Mouse (Mus musculus) CD4-positive, CD25-positive, alpha-beta regulatory T cell, adult 4 months (primary cell): ENCODE data around the gene Dbndd2. TPM values are rescaled to one million over a fixed set of nuclear protein-coding genes. Genes with fewer than 3 reads are reported as not detected.
A peak's percentile ranks its signal among the peaks of the same experiment; 100 is the strongest.

Experiments used
- ATAC-seq: one replicate; pipeline ENCODE4 v1.8.0; 2017
- polyA plus RNA-seq, 2 experiments: library from polyadenylated mRNA; unstranded; fragments of 100-300 nt; shearing (Covaris generic); gene quantifications; one replicate each; pipeline ENCODE4 v1.2.1; 2017

Dbndd2 gene
- polyA plus RNA-seq, 2 experiments from 2014 or later = 3.7 to 4.5 TPM

GRCm38 (mm10) chr2:164540652-164541427 is 54.9 kb downstream of the Dbndd2 start:
- ATAC-seq = peak; percentile 33

- ATAC-seq = no peak
Measured at GRCm38 (mm10) chr2:164542132-164542531, 56.2 kb downstream of the Dbndd2 start.

GRCm38 (mm10) chr2:164542598-164542997 is 56.7 kb downstream of the Dbndd2 start:
- no peak for ATAC-seq

Other genes with a start within 250 kb of the Dbndd2 start
- not detected for gene Svs2, start 247.6 kb upstream of the Dbndd2 start, polyA plus RNA-seq
- not detected for gene Svs3b, start 229.5 kb upstream of the Dbndd2 start, polyA plus RNA-seq
- not detected for gene Svs4, start 207.6 kb upstream of the Dbndd2 start, polyA plus RNA-seq
- gene Svs3a, start 196.8 kb upstream of the Dbndd2 start, polyA plus RNA-seq = not detected
- gene Svs6, start 169.4 kb upstream of the Dbndd2 start, polyA plus RNA-seq = not detected
- gene Svs5, start 153.4 kb upstream of the Dbndd2 start, polyA plus RNA-seq = not detected
- gene Slpi, start 97.0 kb upstream of the Dbndd2 start, polyA plus RNA-seq = 1 to 10 TPM in 1 of 2 experiments, under 1 TPM in 1; 0.75 to 1.1 TPM
- gene Rbpjl, start 83.0 kb upstream of the Dbndd2 start, polyA plus RNA-seq = not detected
- not detected for gene Matn4, start 80.9 kb upstream of the Dbndd2 start, polyA plus RNA-seq
- gene Sdc4, start 42.2 kb upstream of the Dbndd2 start, polyA plus RNA-seq = 10 to 100 TPM; 69.7 to 93.7 TPM
- 10 to 100 TPM in 1 of 2 experiments, 1 to 10 TPM in 1; 8.8 to 15.1 TPM for gene Sys1, start 29.1 kb upstream of the Dbndd2 start, polyA plus RNA-seq
- not detected for gene Gm20458, start 25.1 kb upstream of the Dbndd2 start, polyA plus RNA-seq
- gene Trp53tg5, start 12.4 kb upstream of the Dbndd2 start, polyA plus RNA-seq = not detected
- 10 to 100 TPM; 17.0 to 27.0 TPM for gene Pigt, start 11.4 kb downstream of the Dbndd2 start, polyA plus RNA-seq
- gene Wfdc2, start 76.3 kb downstream of the Dbndd2 start, polyA plus RNA-seq = 1 to 10 TPM; 2.2 to 3.0 TPM
- gene Spint3, start 87.4 kb downstream of the Dbndd2 start, polyA plus RNA-seq = not detected
- not detected for gene Wfdc6a, start 99.3 kb downstream of the Dbndd2 start, polyA plus RNA-seq
- gene Eppin, start 107.5 kb downstream of the Dbndd2 start, polyA plus RNA-seq = not detected
- not detected for gene Wfdc6b, start 127.4 kb downstream of the Dbndd2 start, polyA plus RNA-seq
- gene Wfdc8, start 127.5 kb downstream of the Dbndd2 start, polyA plus RNA-seq = not detected
- not detected for gene Wfdc16, start 152.7 kb downstream of the Dbndd2 start, polyA plus RNA-seq
- not detected for gene Wfdc10, start 169.9 kb downstream of the Dbndd2 start, polyA plus RNA-seq
- gene Wfdc9, start 170.5 kb downstream of the Dbndd2 start, polyA plus RNA-seq = not detected
- gene Wfdc11, start 188.0 kb downstream of the Dbndd2 start, polyA plus RNA-seq = not detected
- gene Wfdc13, start 199.0 kb downstream of the Dbndd2 start, polyA plus RNA-seq = not detected
- not detected for gene Spint4, start 212.4 kb downstream of the Dbndd2 start, polyA plus RNA-seq
- not detected for gene Spint5, start 229.2 kb downstream of the Dbndd2 start, polyA plus RNA-seq